Mouse (Mus musculus): ENCODE results near the gene Dnah7a. TPM values are rescaled to one million over a fixed set of nuclear protein-coding genes. Genes with fewer than 3 reads are reported as not detected.
A peak's percentile ranks its signal among the peaks of the same experiment; 100 is the strongest.
"Not testable (repeated sequence)": the region's sequence is repeated elsewhere in the genome, so short reads cannot be mapped to it uniquely, and the experiment has no call there.

Gene Dnah7a
- polyA plus RNA-seq (2016; fragmentation: Nextera tagmentation; extraction: Ambion mirVana), result 2.1 and 3.0 TPM in 2 replicates

DNA sequence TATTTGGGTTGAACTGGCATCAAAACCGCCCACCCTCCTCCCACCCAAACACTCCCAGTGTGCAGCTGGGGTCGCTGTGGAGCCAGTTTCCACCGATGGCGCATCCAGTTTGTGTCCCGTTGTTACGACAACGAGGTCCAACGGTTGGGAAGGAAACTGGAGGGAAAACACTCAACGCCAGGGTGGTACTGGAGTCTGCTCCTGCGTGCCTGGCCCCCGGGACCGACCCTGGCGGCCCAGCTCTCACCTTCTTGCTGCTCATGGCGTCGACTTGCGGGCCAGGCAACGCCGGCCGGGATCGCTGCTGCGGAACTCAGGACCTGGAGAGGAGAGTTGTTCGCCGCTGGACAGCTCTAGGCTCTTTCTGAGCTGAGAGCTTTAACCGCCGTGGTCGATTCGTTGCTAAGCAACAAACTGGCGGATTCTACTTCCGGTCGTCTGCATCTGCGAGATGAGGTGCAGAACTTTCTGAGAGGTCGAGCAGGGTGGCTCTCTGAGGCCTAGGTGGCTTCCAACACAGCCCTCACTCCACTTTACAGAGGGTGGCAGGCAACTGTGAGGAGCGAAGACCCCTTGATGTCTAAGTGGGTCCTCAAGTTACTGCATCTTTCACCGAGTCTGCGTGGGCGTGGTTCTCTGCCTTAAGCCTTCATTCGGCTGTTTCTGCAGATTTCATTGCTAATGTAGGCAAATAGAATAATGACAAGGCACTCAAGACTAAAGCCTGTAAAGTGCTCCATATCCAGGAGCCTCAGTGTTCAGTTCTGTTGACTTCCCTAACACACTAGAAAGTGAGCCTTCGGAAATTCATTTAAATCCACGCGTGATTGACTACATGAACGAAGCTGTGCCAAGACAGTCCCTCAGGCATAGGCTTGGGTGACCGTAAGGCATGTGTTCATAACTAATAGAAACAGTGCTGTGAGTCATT, at the start of gene Dnah7a:
Gene Dnah7a, minus strand, starts transcription at position 354 of the 931 bp plus-strand sequence.
- no peaks in the 10 kb centered on the region for H3K27me3 ChIP-seq
- no peaks in the 10 kb centered on the region for H3K36me3 ChIP-seq
- no peaks in the 10 kb centered on the region for H3K9me3 ChIP-seq
- peak within 1 kb of the TSS; percentile 73 for H3K4me2 ChIP-seq
- H3K27ac ChIP-seq, result 0 out of 2 replicates have a peak within 1 kb of the TSS, but pooled peaks have one; percentile 62
- 13% methylated on average over 42 of the region's 42 CpGs for WGBS
- peak within 1 kb of the TSS; percentile 51 for H3K4me3 ChIP-seq (replicated peaks)
- peak; percentile 82 for ATAC-seq (ENCODE audit: insufficient number of reproducible peaks, insufficient read depth, low FRiP score, low TSS enrichment, low read depth)
- no peaks in the 10 kb centered on the region; the same call in 1 of the 2 replicates for H3K4me1 ChIP-seq (replicated peaks)
- H3K9ac ChIP-seq (replicated peaks), result peak within 1 kb of the TSS; percentile 62

DNA sequence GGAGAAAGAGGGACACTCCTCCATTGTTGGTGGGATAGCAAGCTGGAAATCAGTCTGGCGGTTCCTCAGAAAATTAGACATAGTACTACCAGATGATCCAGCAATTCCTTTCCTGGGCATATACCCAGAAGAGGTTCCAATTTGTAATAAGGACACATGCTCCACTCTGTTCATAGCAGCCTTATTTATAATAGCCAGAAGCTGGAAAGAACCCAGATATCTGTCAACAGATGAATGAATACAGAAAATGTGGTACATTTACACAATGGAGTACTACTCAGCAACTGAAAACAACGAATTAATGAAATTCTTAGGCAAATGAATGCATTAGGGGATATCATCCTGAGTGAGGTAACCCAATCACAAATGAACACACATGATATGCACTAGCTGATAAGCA, 46.9 kb upstream of the Dnah7a start:
- not testable (repeated sequence) for H3K27ac ChIP-seq
- WGBS, result 83% methylated on average over 2 of the region's 2 CpGs

DNA sequence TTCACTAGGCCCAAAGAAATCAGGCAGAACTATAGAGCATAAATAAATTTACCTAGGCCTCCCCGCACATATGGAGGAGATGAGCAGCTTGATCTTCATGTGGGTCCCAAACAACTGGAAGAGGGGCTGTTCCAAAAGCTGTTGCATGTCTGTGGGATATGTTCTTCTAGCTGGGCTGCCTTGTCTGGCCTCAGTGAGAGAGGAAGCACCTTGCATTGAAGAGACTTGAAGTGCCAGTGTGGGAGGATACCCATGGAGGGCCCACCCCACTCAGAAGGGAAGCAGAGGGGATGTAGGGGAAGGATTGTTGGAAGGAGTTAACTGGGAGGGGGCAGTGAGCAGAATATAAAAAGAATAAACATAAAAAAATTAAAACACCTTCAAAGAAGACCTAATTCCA, 44.6 kb upstream of the Dnah7a start:
- Histone ChIP-seq H3K27me3 (no peaks in the 10 kb centered on the region), H3K9ac (replicated peaks) (no peak overlapping the region), H3K9me3 (no peaks in the 10 kb centered on the region), H3K4me1 (replicated peaks) (0 out of 2 replicates have a peak, but pooled peaks cover 4% of the 10 kb centered on the region), H3K4me3 (replicated peaks) (no peak overlapping the region), H3K36me3 (no peaks in the 10 kb centered on the region), H3K27ac (no peak overlapping the region), H3K4me2 (no peak overlapping the region)
- WGBS, result 74% methylated on average over 1 of the region's 1 CpGs
- ATAC-seq (ENCODE audit: insufficient number of reproducible peaks, insufficient read depth, low FRiP score, low TSS enrichment, low read depth), result no peak

More for the DNA sequence above, 46.9 kb upstream of the Dnah7a start:
- H3K9ac ChIP-seq (replicated peaks); H3K4me3 ChIP-seq (replicated peaks); H3K36me3 ChIP-seq; H3K4me1 ChIP-seq (replicated peaks); H3K9me3 ChIP-seq; ATAC-seq (ENCODE audit: insufficient number of reproducible peaks, insufficient read depth, low FRiP score, low TSS enrichment, low read depth); H3K27me3 ChIP-seq; H3K4me2 ChIP-seq: not testable (repeated sequence)

DNA sequence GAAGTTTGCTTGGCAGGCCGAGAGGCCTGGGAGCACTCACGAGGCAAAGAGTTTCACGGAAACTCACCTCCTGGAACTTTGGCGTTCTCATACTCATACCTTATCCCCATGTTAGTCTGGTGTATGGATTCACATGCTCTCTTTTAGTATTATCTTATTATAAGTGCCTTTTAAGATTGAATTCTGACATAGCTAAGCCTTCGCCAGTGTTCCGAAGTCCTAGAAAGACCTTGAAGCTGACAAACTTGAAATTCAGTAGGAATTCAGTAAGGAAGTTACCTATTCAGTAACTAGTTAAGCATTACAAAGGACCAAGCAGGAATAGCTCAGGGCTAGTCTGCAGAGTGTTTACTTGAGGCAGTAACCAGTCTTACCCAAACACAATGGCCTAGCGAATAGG, 44.1 kb upstream of the Dnah7a start:
- WGBS, result 85% methylated on average over 7 of the region's 7 CpGs
- H3K4me1 ChIP-seq (replicated peaks); H3K36me3 ChIP-seq; H3K27me3 ChIP-seq; H3K4me3 ChIP-seq (replicated peaks); H3K4me2 ChIP-seq; H3K9me3 ChIP-seq; H3K27ac ChIP-seq; ATAC-seq (ENCODE audit: insufficient number of reproducible peaks, insufficient read depth, low FRiP score, low TSS enrichment, low read depth); H3K9ac ChIP-seq (replicated peaks): not testable (repeated sequence)

DNA sequence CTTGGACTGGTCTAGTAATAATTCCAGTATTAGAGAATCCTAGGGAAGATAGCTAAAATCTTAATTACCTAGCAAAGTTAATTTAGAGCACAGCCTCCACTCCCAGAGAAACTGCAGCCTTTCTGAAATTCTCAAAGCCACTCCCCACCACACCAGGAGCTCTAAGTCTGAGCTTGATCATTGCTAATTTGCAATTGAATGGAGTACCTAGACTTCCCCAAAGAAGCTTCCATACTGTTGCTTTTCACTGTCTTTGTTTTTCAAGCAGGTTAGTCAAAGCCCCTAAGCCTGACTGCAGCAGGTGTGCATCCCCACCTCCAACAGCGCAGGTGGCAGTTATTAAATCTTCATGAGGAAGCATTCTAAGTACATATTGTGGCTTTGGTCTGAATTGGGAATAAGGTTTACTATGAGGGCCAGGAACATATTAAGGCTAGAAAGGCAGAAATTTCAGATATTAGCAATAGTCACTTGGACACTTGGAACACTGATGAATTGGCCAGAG, 43.3 kb upstream of the Dnah7a start:
- not testable (repeated sequence) for H3K27me3 ChIP-seq; ATAC-seq (ENCODE audit: insufficient number of reproducible peaks, insufficient read depth, low FRiP score, low TSS enrichment, low read depth); H3K27ac ChIP-seq; H3K4me3 ChIP-seq (replicated peaks); H3K36me3 ChIP-seq; H3K4me1 ChIP-seq (replicated peaks); H3K4me2 ChIP-seq; H3K9ac ChIP-seq (replicated peaks); H3K9me3 ChIP-seq
- 64% methylated on average over 1 of the region's 1 CpGs for WGBS

DNA sequence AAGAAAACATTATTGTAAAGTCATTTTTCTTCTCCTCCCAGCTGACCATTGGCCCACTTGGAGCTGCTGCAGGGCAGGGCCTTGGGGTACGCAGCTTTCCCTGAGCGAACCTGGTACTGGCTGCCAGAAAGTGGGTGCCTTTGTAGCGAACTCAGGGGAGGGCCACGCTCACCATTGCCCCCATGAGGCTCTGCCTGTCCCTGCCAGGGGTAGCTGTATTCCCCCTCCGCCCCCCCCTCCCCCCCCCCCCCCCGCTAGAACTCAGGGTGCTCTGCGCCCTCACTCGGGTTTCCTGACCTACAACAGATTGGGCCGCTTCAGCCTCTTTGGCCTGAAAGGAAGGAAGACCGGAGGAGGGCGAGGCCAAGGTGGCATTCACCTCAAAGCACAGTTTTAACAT, 42.0 kb upstream of the Dnah7a start:
- WGBS, result 45% methylated on average over 7 of the region's 11 CpGs
- Histone ChIP-seq H3K9me3 (no peaks in the 10 kb centered on the region), H3K4me2 (no peak overlapping the region), H3K9ac (replicated peaks) (no peak overlapping the region), H3K36me3 (no peaks in the 10 kb centered on the region), H3K27ac (no peak overlapping the region), H3K4me3 (replicated peaks) (no peak overlapping the region), H3K4me1 (replicated peaks) (0 out of 2 replicates have a peak, but pooled peaks cover 4% of the 10 kb centered on the region), H3K27me3 (no peaks in the 10 kb centered on the region)
- ATAC-seq (ENCODE audit: insufficient number of reproducible peaks, insufficient read depth, low FRiP score, low TSS enrichment, low read depth), result no peak

DNA sequence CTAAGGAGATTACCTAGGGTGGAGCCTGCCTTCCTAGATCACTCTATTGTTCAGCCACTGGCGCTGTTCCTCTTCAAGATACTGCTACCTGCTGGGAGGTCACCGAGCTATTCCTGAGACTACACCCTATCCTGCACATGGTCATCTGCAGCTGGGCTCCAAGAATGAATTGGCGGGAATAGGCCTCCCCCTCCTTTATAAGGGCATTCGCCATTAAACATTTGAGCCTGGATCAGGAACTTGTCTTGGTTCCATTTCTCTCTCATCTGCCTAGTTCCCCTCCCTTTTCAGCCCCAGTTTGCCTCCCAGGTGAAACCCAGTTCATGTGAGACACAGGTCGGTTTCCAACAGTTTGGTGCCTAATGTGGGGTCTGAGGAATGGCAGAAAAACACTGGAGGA, 39.4 kb upstream of the Dnah7a start:
- H3K9ac ChIP-seq (replicated peaks), result no peak overlapping the region
- ATAC-seq (ENCODE audit: insufficient number of reproducible peaks, insufficient read depth, low FRiP score, low TSS enrichment, low read depth), result no peak
- no peaks in the 10 kb centered on the region for H3K27me3 ChIP-seq
- H3K4me1 ChIP-seq (replicated peaks), result 0 out of 2 replicates have a peak, but pooled peaks cover 4% of the 10 kb centered on the region
- H3K4me2 ChIP-seq, result no peak overlapping the region
- WGBS, result 83% methylated on average over 5 of the region's 5 CpGs
- no peaks in the 10 kb centered on the region for H3K36me3 ChIP-seq
- no peaks in the 10 kb centered on the region for H3K9me3 ChIP-seq
- no peak overlapping the region for H3K4me3 ChIP-seq (replicated peaks)
- no peak overlapping the region for H3K27ac ChIP-seq

DNA sequence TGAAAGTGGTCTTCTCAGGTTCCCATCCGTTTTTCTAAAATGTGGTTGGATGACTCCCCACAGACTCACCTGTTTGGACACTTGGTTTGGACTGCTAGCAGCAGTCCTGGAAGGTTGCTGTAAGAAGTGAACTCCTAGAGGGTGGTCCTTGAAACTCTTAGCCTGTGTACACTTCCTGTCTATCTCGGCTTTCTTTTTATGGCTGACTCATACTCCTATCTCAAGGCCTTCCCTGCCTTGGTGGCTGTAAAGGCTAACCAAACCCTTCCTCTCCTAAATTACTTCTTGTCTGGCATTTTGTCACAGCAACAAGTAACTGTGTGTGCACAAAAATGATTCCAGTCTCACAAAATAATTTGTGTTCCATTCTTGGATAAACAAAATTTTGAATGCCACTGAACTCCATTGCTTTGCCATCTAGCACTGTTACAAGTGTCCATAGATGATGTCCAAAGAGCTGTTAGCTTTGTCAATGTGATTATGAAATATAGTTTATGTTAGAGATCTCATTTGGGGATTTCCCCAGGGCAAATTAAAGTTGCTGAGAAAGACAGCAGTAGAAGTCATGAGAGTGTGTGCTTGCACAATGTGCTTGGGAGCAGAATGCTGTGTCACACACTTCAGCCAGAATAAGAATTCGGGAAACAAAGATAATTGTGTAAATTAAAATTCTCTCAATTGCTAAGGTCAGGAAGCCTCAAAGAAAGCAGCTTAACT, 35.3 kb upstream of the Dnah7a start:
- WGBS, result 86% methylated on average over 3 of the region's 3 CpGs

DNA sequence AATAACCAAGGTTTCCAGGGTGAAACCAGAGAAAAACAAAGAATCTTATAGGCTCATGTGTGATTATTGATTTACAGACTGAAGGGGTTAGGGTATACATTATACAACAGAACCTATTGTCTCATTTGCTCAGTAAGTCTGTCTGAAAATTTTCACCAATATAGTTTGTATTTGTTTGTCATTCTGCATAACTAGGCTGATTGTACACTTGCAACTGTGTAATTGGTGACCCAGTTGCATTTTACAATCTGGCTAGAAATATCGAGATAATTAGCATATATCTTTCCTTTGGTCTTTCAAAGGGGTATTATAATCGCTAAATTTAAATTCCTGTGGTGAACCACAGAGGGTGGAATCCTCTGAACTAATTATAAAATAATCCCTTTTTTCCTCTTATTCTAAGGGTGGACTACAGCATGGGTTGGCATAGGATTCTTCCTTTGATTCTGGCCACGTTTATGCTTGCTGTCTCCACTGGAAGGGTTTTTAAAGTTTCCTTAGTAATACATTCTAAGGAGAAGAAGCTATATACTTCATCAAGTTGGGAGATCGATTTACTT, 34.3 kb upstream of the Dnah7a start:
- no peak for ATAC-seq (ENCODE audit: insufficient number of reproducible peaks, insufficient read depth, low FRiP score, low TSS enrichment, low read depth)

More for the DNA sequence above, 35.3 kb upstream of the Dnah7a start:
- H3K9me3 ChIP-seq, result no peaks in the 10 kb centered on the region
- no peaks in the 10 kb centered on the region for H3K4me1 ChIP-seq (replicated peaks)
- H3K4me2 ChIP-seq, result no peak overlapping the region
- no peak overlapping the region for H3K27ac ChIP-seq
- ATAC-seq (ENCODE audit: insufficient number of reproducible peaks, insufficient read depth, low FRiP score, low TSS enrichment, low read depth), result no peak
- H3K9ac ChIP-seq (replicated peaks), result no peak overlapping the region
- no peaks in the 10 kb centered on the region for H3K36me3 ChIP-seq
- H3K27me3 ChIP-seq, result no peaks in the 10 kb centered on the region
- no peak overlapping the region for H3K4me3 ChIP-seq (replicated peaks)

DNA sequence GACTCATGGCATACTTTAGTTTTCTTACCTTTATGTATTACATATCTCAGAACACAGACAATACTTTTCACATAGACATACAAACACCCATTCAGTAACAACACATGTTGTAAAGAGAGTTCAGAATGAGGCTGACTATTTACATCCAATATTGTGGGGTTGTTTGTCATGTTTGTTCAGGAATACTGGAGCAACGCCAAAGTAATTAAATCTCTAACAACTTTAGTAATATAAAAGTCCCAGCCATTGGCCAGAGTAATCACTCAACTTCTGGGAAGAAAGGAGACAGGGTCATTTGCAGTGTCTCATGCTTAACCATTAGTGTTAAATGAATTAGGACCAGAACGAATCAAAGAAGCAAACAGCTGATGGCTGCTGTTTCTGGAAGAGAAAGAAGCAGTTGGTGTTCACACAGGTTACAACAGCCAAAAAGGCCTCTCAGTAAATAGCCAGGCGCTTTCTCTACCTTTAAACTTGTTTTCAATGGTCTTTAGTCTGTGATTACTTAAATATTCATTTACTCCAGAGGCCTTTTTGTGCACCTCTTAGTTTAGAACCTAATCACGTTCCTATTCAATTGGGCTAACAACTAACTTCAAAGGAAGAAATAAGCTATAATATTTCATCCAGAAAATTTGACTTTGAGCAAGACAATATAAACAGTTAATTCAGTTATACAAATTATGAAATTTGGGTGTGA, 33.6 kb upstream of the Dnah7a start:
- H3K9me3 ChIP-seq; H3K4me2 ChIP-seq; H3K27me3 ChIP-seq; H3K27ac ChIP-seq; H3K4me1 ChIP-seq (replicated peaks); H3K9ac ChIP-seq (replicated peaks); H3K36me3 ChIP-seq; ATAC-seq (ENCODE audit: insufficient number of reproducible peaks, insufficient read depth, low FRiP score, low TSS enrichment, low read depth); H3K4me3 ChIP-seq (replicated peaks): not testable (repeated sequence)
- WGBS, result 52% methylated on average over 3 of the region's 4 CpGs

More for the DNA sequence above, 34.3 kb upstream of the Dnah7a start:
- no peak overlapping the region for H3K4me3 ChIP-seq (replicated peaks)
- no peak overlapping the region for H3K9ac ChIP-seq (replicated peaks)
- no peaks in the 10 kb centered on the region for H3K4me1 ChIP-seq (replicated peaks)
- H3K4me2 ChIP-seq, result no peak overlapping the region
- no peaks in the 10 kb centered on the region for H3K9me3 ChIP-seq
- no peaks in the 10 kb centered on the region for H3K27me3 ChIP-seq
- H3K27ac ChIP-seq, result no peak overlapping the region
- H3K36me3 ChIP-seq, result no peaks in the 10 kb centered on the region
- 74% methylated on average over 4 of the region's 4 CpGs for WGBS
